In genomic region chr10:107751944-107752343, GRCm38 (mm10) we compare ENCODE assay signal across 10 mouse cellular contexts. TPM values are rescaled to one million over a fixed set of nuclear protein-coding genes. Genes with fewer than 3 reads are reported as not detected.
DNase-seq lines count a peak whose midpoint lies in the region; ATAC-seq lines count a peak whose summit lies in the region.
"Had no signal": no experiment of that assay in that cellular context is flagged by ENCODE, and none has a peak within 500 bp of the region (broad histone marks: within the 10 kb centered on the region; RNA-seq: fewer than 3 reads in every experiment).

No protein-coding gene starts in this region.

- peak overlapping the region; percentile 63 for H3K4me2 ChIP-seq in heart, embryonic 12.5 days
- H3K4me2 ChIP-seq in limb, embryonic 12.5 days: peak overlapping the region; percentile 48
- H3K4me2 ChIP-seq: liver, embryonic 13.5 days had no signal

- no peak overlapping the region for H3K9ac ChIP-seq in heart, embryonic 12.5 days
- no peak overlapping the region for H3K9ac ChIP-seq in limb, embryonic 12.5 days (replicated peaks)
- H3K9ac ChIP-seq: liver, embryonic 13.5 days had no signal

- H3K4me1 ChIP-seq in heart, embryonic 12.5 days (replicated peaks): peaks cover 11% of the 10 kb centered on the region; the same call in 1 of the 2 replicates
- H3K4me1 ChIP-seq in limb, embryonic 12.5 days (replicated peaks): peaks cover 13% of the 10 kb centered on the region
- H3K4me1 ChIP-seq: liver, embryonic 13.5 days had no signal

- H3K27me3 ChIP-seq in heart, embryonic 12.5 days (replicated peaks): no peaks in the 10 kb centered on the region
- H3K27me3 ChIP-seq in limb, embryonic 12.5 days: no peaks in the 10 kb centered on the region
- H3K27me3 ChIP-seq: liver, embryonic 13.5 days had no signal

- H3K4me3 ChIP-seq in heart, embryonic 12.5 days: peak overlapping the region; percentile 19
- peak overlapping the region; percentile 19; the same call in 1 of the 2 replicates for H3K4me3 ChIP-seq in limb, embryonic 12.5 days (replicated peaks)
- H3K4me3 ChIP-seq: liver, embryonic 13.5 days had no signal

- H3K27ac ChIP-seq in heart, embryonic 12.5 days (ENCODE audit: poor library complexity, severe bottlenecking): no peak overlapping the region
- no peak overlapping the region for H3K27ac ChIP-seq in limb, embryonic 12.5 days
- H3K27ac ChIP-seq: liver, embryonic 13.5 days had no signal

- no peaks in the 10 kb centered on the region; the same call in 1 of the 2 replicates for H3K9me3 ChIP-seq in heart, embryonic 12.5 days (replicated peaks)
- no peaks in the 10 kb centered on the region for H3K9me3 ChIP-seq in limb, embryonic 12.5 days
- H3K9me3 ChIP-seq: liver, embryonic 13.5 days had no signal

- no peak for ATAC-seq in heart, embryonic 12.5 days (ENCODE audit: insufficient number of reproducible peaks, low FRiP score)
- no peak for ATAC-seq in limb, embryonic 12.5 days (ENCODE audit: insufficient number of reproducible peaks, insufficient read depth, low FRiP score, low TSS enrichment, low read depth)

- no peaks in the 10 kb centered on the region for H3K36me3 ChIP-seq in heart, embryonic 12.5 days
- no peaks in the 10 kb centered on the region for H3K36me3 ChIP-seq in limb, embryonic 12.5 days
- H3K36me3 ChIP-seq: liver, embryonic 13.5 days had no signal

- intact Hi-C loops in heart, postnatal 25 days (cut with DNase I): no loop called here

- DNase-seq in heart, postnatal 25 days (ENCODE audit: low spot score): no peak
- DNase-seq in right cerebral cortex, adult 18-20 months: peak; percentile 2
- no peak for DNase-seq in right cerebral cortex, postnatal 10 days (ENCODE audit: low spot score in 2 of 2)
- DNase-seq in telencephalon, adult 2 months (ENCODE audit: low read depth, low spot score): peak; percentile 12
- no peak for DNase-seq in adipocyte (ENCODE audit: low spot score)
- DNase-seq in urinary bladder, postnatal 14 days (ENCODE audit: low spot score): no peak
- DNase-seq: liver, embryonic 13.5 days; thymus, postnatal 25 days had no signal

- WGBS in heart, embryonic 12.5 days: 28% methylated on average over 6 of the region's 6 CpGs
- 43% methylated on average over 6 of the region's 6 CpGs for WGBS in limb, embryonic 12.5 days

RNA-seq across cellular contexts. Expression of gene Ptprq, which starts 32.1 kb away (rescaled TPM):
- 0.11 TPM in 1 of 2 replicates, not detected in the other for polyA plus RNA-seq in heart, embryonic 12.5 days (2016; fragmentation: Nextera tagmentation; extraction: Ambion mirVana)
- total RNA-seq in heart, postnatal 25 days (2021): under 1 TPM in 1 of 2 experiments, not detected in 1; 0.06 TPM
- 0.21 and 0.27 TPM in 2 replicates for polyA plus RNA-seq in limb, embryonic 12.5 days (2016; fragmentation: Nextera tagmentation; extraction: Ambion mirVana)
- polyA plus RNA-seq: liver, embryonic 13.5 days had no signal

Comparison
In these comparisons a context has a peak if more than half of its experiments do, and no peak if none do; other contexts are left out.
1. DNase-seq: peak in right cerebral cortex, adult 18-20 months (single experiment) and telencephalon, adult 2 months (single experiment); none in heart, postnatal 25 days (single experiment), right cerebral cortex, postnatal 10 days (0 of 2), adipocyte (single experiment) and urinary bladder, postnatal 14 days (single experiment).